Mouse (Mus musculus): ENCODE results near the gene Fgf2.

DNA sequence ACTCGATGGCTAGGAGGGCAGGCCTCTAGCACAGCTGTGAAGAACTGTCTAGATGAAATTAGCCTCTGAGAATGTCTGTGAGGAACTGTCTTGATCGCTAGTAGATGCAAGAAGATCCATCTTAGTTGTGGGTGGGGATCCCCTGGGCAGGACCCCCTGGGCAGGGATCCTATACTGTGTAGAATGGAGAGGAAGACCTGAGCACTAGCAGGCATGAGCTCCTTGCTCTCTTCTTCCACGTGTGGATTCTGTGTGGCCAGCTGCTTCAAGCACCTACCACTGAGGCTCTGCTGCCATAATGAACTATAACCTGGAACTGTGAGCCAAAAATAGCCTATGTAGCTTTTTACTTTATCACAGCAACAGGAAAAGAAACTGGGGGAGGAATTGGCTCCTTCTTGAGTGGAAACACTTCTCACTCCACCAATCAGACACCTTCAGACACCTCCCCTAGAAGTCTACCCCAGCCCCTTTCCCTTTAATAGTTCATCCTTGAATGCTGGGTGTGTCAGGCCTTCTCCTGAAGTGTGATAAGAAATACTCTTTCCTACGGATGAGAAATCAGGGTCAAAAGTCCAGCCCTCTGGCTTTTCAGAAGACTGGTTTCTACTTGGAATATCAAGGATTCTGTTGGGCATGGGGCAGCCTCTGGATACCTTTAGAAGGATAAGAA is 18.4 kb downstream of the Fgf2 start:
- TF ChIP-seq CTCF (IDR thresholded peaks at IDR 0.05; ENCODE audit: extremely low read depth, insufficient read depth, low read length), result no peak
- TF ChIP-seq POLR2A (IDR thresholded peaks at IDR 0.05; ENCODE audit: extremely low read depth, insufficient read depth, low read length), result no peak

Measured in cortical plate, adult 2 months (tissue).